Mouse (Mus musculus) liver, embryonic 16.5 days (tissue): ENCODE measurements around the gene BC051665. TPM values are rescaled to one million over a fixed set of nuclear protein-coding genes. Genes with fewer than 3 reads are reported as not detected.
A peak's percentile ranks its signal among the peaks of the same experiment; 100 is the strongest.

Source experiments
- ATAC-seq: fragments of 200-750 bp; cut with Nextera tagmentation; 2 replicates; pipeline ENCODE4 v1.8.0; 2017; ENCODE audit warnings: low read depth, mild to moderate bottlenecking, moderate number of reproducible peaks, moderate library complexity
- H3K27ac ChIP-seq: fragments of 300-500 bp; sonication (generic); 2 replicates; pipeline ENCODE4 v1.5.1; 2014; ENCODE audit warnings: mild to moderate bottlenecking, low read length
- H3K27me3 ChIP-seq: fragments of 300-500 bp; sonication (generic); 2 replicates; pipeline ENCODE4 v1.6.1; 2014; ENCODE audit warnings: low read depth, low read length, mixed read lengths; ENCODE audit not compliant: control insufficient read depth, insufficient read depth
- H3K36me3 ChIP-seq: fragments of 300-500 bp; sonication (generic); 2 replicates; pipeline ENCODE4 v1.6.1; 2014; ENCODE audit warnings: mild to moderate bottlenecking; ENCODE audit not compliant: control insufficient read depth, insufficient read depth
- H3K4me1 ChIP-seq: fragments of 300-500 bp; sonication (generic); 2 replicates; pipeline ENCODE4 v1.6.1; 2014; ENCODE audit warnings: low read depth, low read length, mixed read lengths; ENCODE audit not compliant: control insufficient read depth
- H3K4me2 ChIP-seq: fragments of 300-500 bp; sonication (generic); 2 replicates; pipeline ENCODE4 v1.6.1; 2014; ENCODE audit warnings: low read depth, low read length, mixed read lengths
- H3K4me3 ChIP-seq: fragments of 300-500 bp; sonication (generic); 2 replicates; pipeline ENCODE4 v1.5.1; 2014; ENCODE audit warnings: low read depth, mild to moderate bottlenecking, low read length
- H3K9ac ChIP-seq: fragments of 300-500 bp; sonication (generic); 2 replicates; pipeline ENCODE4 v1.6.1; 2014; ENCODE audit warnings: low read depth, low read length
- H3K9me3 ChIP-seq: fragments of 300-500 bp; sonication (generic); replicated peaks from 2 replicates; pipeline ENCODE4 v1.6.1; 2016; ENCODE audit warnings: low read length; ENCODE audit not compliant: control insufficient read depth
- WGBS: fragments of 180-500 bp; shearing (Covaris S2); extraction: QIAGEN DNeasy Blood & Tissue Kit; methylation state at CpG from one replicate; pipeline ENCODE4 v1.1.7; 2014; ENCODE audit not compliant: insufficient replicate concordance; 5-methylcytosine and 5-hydroxymethylcytosine counted together
- polyA plus RNA-seq: library from polyadenylated mRNA; unstranded; fragments of >200 nt; fragmentation: Nextera tagmentation; extraction: Ambion mirVana; gene quantifications from 2 replicates; pipeline ENCODE4 v1.2.1, GENCODE M21; 2015

The BC051665 gene
- polyA plus RNA-seq, 1 experiment from 2014 or later: not detected

DNA sequence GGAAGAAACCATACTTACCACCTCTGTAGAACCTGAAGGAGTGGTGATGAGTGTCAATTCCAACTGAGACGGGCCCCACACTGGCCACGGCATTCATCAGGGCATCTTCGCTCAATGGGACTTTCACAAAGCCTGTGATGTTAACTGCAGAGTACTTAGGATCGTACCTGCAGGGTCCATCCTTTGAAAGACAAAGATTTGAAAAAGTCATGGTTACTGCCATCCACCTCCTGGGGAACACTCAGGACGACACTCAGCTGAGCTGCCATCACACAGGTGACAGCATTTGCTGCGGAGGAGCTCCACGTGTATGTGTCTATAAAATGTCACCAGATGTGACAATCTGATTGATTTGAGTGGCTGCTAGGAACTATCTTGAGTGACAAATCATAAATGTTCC, 2.9 kb downstream of the BC051665 start:
- WGBS: 70% methylated on average over 7 of the region's 7 CpGs
- Histone ChIP-seq H3K4me3 (no peak overlapping the region), H3K36me3 (no peaks in the 10 kb centered on the region), H3K9me3 (no peaks in the 10 kb centered on the region), H3K4me1 (no peaks in the 10 kb centered on the region), H3K27me3 (no peaks in the 10 kb centered on the region), H3K4me2 (no peak overlapping the region), H3K9ac (no peak overlapping the region), H3K27ac (no peak overlapping the region)
- no peak for ATAC-seq

DNA sequence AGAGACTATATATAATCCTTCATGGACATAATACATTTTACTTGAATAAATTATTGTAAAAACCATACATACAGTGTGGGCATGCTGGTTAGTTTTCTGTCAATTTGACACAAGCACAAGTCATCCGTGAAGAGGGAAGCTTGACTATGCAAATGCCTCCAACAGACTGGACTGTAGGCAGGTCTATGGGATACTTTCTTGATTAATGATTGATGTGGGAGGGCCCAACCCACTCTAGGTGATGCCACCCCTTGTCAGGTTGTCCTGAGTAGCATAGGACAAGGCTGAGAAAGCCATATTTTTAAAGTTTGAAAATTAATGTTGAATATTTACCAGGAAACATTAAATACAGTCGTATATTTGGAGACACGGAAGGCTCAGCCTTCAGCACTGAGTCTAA, 5.6 kb downstream of the BC051665 start:
- no peaks in the 10 kb centered on the region for H3K27me3 ChIP-seq
- no peak overlapping the region for H3K27ac ChIP-seq
- H3K9ac ChIP-seq: no peak overlapping the region
- WGBS: 66% methylated on average over 3 of the region's 3 CpGs
- no peak overlapping the region for H3K4me3 ChIP-seq
- no peaks in the 10 kb centered on the region for H3K9me3 ChIP-seq
- no peak for ATAC-seq
- no peaks in the 10 kb centered on the region for H3K4me1 ChIP-seq
- H3K4me2 ChIP-seq: no peak overlapping the region
- no peaks in the 10 kb centered on the region for H3K36me3 ChIP-seq

DNA sequence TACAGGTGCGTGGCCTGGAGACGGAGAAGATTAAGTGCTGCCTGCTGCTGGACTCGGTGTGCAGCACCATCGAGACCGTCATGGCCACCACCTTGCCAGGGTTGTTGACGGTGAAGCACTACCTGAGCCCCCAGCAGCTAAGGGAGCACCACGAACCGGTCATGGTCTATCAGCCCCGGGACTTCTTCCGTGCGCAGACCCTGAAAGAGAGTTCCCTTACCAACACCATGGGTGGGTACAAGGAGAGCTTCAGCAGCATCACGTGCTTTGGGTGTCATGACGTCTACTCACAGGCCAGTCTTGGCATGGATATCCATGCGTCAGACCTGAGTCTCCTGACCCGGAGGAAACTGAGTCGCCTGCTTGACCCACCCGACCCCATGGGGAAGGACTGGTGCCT, 25.0 kb downstream of the BC051665 start:
- no peak overlapping the region for H3K27ac ChIP-seq
- H3K4me1 ChIP-seq: no peaks in the 10 kb centered on the region
- peaks cover 5% of the 10 kb centered on the region for H3K36me3 ChIP-seq
- no peak overlapping the region for H3K4me2 ChIP-seq
- no peaks in the 10 kb centered on the region for H3K27me3 ChIP-seq
- H3K9me3 ChIP-seq: no peaks in the 10 kb centered on the region
- no peak for ATAC-seq
- no peak overlapping the region for H3K9ac ChIP-seq
- 81% methylated on average over 17 of the region's 17 CpGs for WGBS
- H3K4me3 ChIP-seq: no peak overlapping the region

DNA sequence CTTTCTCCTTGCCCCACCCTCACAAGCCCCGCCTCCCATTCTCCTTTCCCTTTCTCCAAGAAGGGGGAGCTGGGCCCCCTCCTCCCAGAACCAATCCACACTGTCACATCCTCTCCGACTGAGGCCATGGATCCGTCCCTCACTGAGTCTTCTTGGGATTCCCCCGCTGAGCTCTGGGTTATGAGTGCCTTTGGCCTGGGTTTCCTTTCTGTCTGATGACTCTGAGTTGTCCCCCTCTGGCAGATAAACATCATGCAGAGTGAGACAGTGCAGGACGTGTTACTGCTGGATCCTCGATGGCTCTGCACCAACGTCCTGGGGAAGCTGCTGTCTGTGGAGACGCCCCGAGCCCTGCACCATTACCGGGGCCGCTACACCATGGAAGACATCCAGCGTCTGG, 25.8 kb downstream of the BC051665 start:
- H3K27me3 ChIP-seq: no peaks in the 10 kb centered on the region
- H3K4me2 ChIP-seq: no peak overlapping the region
- no peak for ATAC-seq
- H3K9me3 ChIP-seq: no peaks in the 10 kb centered on the region
- no peak overlapping the region for H3K9ac ChIP-seq
- no peak overlapping the region for H3K27ac ChIP-seq
- no peak overlapping the region for H3K4me3 ChIP-seq
- peaks cover 5% of the 10 kb centered on the region for H3K36me3 ChIP-seq
- 82% methylated on average over 12 of the region's 12 CpGs for WGBS
- no peaks in the 10 kb centered on the region for H3K4me1 ChIP-seq

DNA sequence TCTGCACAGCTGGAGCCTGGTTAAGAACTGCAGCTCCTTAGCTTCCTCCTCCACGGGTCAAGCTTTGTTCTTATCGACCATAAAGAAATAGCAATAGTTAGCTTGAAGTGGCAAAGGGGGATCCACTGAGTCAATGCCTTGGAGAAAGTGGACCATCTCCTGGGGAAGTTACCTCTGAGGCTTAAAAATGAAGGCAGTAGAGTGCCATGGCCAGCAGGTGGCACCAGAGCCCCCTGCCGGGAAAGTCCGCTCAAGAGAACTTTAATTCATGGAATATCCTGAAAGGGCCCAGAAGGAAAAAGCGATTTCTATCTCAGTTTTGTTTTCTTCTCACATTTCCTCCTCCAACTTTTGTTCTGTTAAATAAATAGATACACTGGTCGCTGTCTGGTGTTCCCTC, 27.0 kb downstream of the BC051665 start:
- Histone ChIP-seq H3K4me3 (no peak overlapping the region), H3K9me3 (no peaks in the 10 kb centered on the region), H3K4me2 (no peak overlapping the region), H3K4me1 (no peaks in the 10 kb centered on the region), H3K27me3 (no peaks in the 10 kb centered on the region), H3K9ac (no peak overlapping the region), H3K36me3 (peaks cover 5% of the 10 kb centered on the region), H3K27ac (no peak overlapping the region)
- no peak for ATAC-seq
- WGBS: 30% methylated on average over 6 of the region's 6 CpGs

DNA sequence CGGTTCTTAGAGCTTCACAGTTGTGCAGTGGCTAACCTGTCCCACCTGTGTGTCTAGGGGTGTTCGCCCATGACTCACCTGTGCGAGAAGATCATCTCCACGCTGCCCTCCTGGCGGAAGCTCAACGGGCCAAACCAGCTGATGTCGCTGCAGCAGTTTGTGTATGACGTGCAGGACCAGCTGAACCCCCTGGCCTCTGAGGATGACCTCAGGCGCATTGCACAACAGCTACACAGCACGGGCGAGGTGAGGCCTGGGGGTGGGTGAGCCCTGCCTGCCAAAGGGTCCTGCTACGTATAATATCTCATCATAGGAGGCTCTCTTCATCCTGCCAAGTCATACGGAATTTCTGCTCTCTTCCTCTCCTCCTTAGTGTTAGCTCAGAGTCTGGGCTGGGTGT, 28.9 kb downstream of the BC051665 start:
- Histone ChIP-seq H3K27ac (no peak overlapping the region), H3K4me3 (no peak overlapping the region), H3K27me3 (no peaks in the 10 kb centered on the region), H3K9ac (no peak overlapping the region), H3K4me2 (no peak overlapping the region), H3K9me3 (no peaks in the 10 kb centered on the region), H3K36me3 (peaks cover 11% of the 10 kb centered on the region), H3K4me1 (no peaks in the 10 kb centered on the region)
- 61% methylated on average over 13 of the region's 13 CpGs for WGBS
- peak; percentile 79 for ATAC-seq

DNA sequence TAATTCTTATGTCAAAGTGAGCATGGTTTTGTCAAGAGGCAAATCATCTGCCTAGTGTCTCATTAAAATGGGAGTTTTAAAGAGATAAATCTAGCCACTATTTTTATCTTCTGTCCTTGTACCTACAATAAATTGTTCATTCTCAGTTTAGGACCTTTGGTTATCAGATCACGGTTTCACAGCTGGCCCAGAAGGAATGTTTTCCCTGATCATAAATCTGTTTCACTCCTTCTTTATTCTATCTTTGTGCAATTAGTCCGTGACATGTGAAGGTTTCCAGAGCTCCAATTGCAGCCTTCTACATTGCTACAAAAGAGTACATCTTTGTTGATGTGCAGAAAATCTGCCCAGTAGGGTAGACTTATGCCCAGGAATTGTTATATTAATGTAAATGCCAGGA, 30.9 kb downstream of the BC051665 start:
- H3K27me3 ChIP-seq: no peaks in the 10 kb centered on the region
- H3K27ac ChIP-seq: no peak overlapping the region
- H3K9ac ChIP-seq: no peak overlapping the region
- no peak overlapping the region for H3K4me3 ChIP-seq
- no peak overlapping the region for H3K4me2 ChIP-seq
- WGBS: 53% methylated on average over 2 of the region's 2 CpGs
- H3K36me3 ChIP-seq: peaks cover 10% of the 10 kb centered on the region; the same call in 1 of the 2 replicates
- ATAC-seq: no peak
- no peaks in the 10 kb centered on the region for H3K9me3 ChIP-seq
- no peaks in the 10 kb centered on the region for H3K4me1 ChIP-seq

DNA sequence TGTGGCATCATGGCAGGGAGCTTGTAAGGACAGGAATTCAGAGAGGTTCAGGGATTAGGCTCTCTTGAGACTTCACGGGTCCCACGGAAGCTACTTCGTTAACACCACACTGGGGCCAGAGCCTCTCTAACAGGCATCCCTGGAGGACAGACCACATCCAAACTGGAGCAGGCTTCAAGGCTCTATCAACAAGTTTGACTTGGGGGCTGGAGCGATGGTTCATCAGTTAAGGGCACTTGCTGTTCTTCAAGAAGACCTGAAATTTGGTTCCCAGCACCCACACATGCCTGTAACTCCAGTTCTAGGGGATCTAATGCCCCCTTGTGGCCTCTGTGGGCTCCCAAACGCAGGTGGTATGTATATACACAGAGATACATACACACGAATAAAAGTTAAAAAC, 32.9 kb downstream of the BC051665 start:
- no peak overlapping the region for H3K27ac ChIP-seq
- H3K4me3 ChIP-seq: no peak overlapping the region
- no peaks in the 10 kb centered on the region for H3K4me1 ChIP-seq
- 73% methylated on average over 6 of the region's 6 CpGs for WGBS
- H3K4me2 ChIP-seq: no peak overlapping the region
- H3K9me3 ChIP-seq: no peaks in the 10 kb centered on the region
- H3K36me3 ChIP-seq: peaks cover 10% of the 10 kb centered on the region; the same call in 1 of the 2 replicates
- H3K9ac ChIP-seq: no peak overlapping the region
- no peak for ATAC-seq
- no peaks in the 10 kb centered on the region for H3K27me3 ChIP-seq

DNA sequence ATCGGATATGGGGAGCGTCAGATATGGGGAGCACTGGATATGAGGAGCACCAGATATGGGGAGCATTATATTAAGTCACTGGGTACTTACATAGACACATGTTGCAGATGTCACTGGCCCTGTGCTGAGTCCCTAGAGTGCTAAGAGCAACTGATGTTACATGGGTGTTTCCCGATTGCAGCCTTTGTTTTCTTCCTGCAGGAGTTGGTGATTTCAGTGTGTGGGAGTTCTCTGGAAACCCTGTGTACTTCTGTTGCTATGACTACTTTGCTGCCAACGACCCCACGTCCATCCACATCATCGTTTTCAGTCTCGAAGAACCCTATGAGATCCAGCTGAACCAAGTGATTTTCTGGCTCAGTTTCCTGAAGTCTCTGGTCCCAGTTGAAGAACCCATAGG, 35.2 kb downstream of the BC051665 start:
- peaks cover 10% of the 10 kb centered on the region; the same call in 1 of the 2 replicates for H3K36me3 ChIP-seq
- no peak overlapping the region for H3K4me3 ChIP-seq
- no peaks in the 10 kb centered on the region for H3K9me3 ChIP-seq
- peaks cover 2% of the 10 kb centered on the region; the same call in 1 of the 2 replicates for H3K4me1 ChIP-seq
- 74% methylated on average over 7 of the region's 7 CpGs for WGBS
- no peak for ATAC-seq
- H3K27me3 ChIP-seq: no peaks in the 10 kb centered on the region
- no peak overlapping the region for H3K4me2 ChIP-seq
- H3K27ac ChIP-seq: no peak overlapping the region
- no peak overlapping the region for H3K9ac ChIP-seq
